Mouse (Mus musculus) pancreas, adult 10 weeks (tissue): Measurements from ENCODE around the gene Spata5. TPM values are rescaled to one million over a fixed set of nuclear protein-coding genes. Genes with fewer than 3 reads are reported as not detected.

ENCODE experiments used
- polyA plus RNA-seq: library from polyadenylated mRNA; stranded (reverse); fragments of 350-450 nt; fragmentation: Illumina TruSeq; extraction: RNeasy Lipid Tissue Mini Kit (QIAGEN cat#74804); gene quantifications from one replicate; pipeline ENCODE4 v1.2.3, GENCODE M21; 2015; ENCODE audit warnings: low read depth, low replicate concordance; ENCODE audit not compliant: insufficient read depth

The Spata5 gene
- 1.2 TPM for polyA plus RNA-seq

DNA sequence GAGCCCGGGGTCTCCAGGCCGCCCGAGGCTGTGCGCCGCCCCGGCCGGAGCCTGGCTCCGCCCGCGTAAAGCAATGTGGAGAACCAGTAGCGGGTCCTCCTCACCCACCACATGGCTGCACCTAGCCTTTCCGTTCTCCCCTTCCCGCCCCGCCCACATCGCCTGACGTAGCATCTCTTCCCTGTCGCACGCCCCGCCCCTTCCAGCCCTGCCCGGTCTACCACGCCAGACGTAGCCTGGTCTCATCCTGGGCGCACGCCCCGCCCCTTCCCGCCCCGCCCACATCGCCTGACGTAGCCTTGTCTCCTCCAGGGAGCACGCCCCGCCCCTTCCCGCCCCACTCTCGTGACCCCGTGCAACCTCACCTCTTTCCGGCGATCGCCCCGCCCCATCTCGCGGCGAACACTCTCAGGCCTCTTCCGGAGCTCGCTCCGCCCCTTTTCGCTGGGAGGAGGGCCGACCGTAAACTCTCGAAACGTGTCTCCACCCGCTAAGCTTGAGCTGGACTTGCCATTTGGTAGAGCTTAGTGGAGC, at the start of gene Spata5:
Spata5 (plus strand) TSS at position 439 of the 534 bp plus-strand sequence.

GRCm38 (mm10) chr3:37420072-37420471, 376 bp downstream of the Spata5 start, which contains the start of gene Nudt6:
Gene Nudt6, minus strand, starts transcription at chr3:37420211.

Other genes with a start within 250 kb of the Spata5 start
- gene Il21, start 187.3 kb upstream of the Spata5 start, polyA plus RNA-seq = not detected
- 1.8 TPM for gene Bbs12, start 107.3 kb upstream of the Spata5 start, polyA plus RNA-seq
- not detected for gene Cetn4, start 107.2 kb upstream of the Spata5 start, polyA plus RNA-seq
- 6.4 TPM for gene Fgf2, start 71.5 kb upstream of the Spata5 start, polyA plus RNA-seq
- not detected for gene Nudt6, start 315 bp downstream of the Spata5 start, polyA plus RNA-seq
- 7.4 TPM for gene Spry1, start 220.1 kb downstream of the Spata5 start, polyA plus RNA-seq